Mouse (Mus musculus) embryonic fibroblast, embryonic 13.5 days (primary cell): ENCODE results near the gene Usp22.

Experiments
- CTCF ChIP-seq: IDR thresholded peaks from 2 replicates; pipeline ENCODE4 v1.5.1; 2011; ENCODE audit warnings: mild to moderate bottlenecking, control low read depth, low read length, moderate library complexity, borderline replicate concordance; ENCODE audit not compliant: insufficient read depth
- POLR2A ChIP-seq: IDR thresholded peaks from 2 replicates; pipeline ENCODE4 v1.6.1; 2011; ENCODE audit warnings: low read depth, mild to moderate bottlenecking, control low read depth, low read length, moderate library complexity

GRCm38 (mm10) chr11:61110113-61110512 lies 64.7 kb downstream of the Usp22 start:
- TF ChIP-seq POLR2A, result no peak
- no peak for TF ChIP-seq CTCF
